Mouse (Mus musculus): Measurements from ENCODE around the gene Efhc2. TPM values are rescaled to one million over a fixed set of nuclear protein-coding genes. Genes with fewer than 3 reads are reported as not detected.

Efhc2 gene
- polyA plus RNA-seq, 1 experiment from 2014 or later, result 0.46 TPM

GRCm38 (mm10) chrX:17175748-17176147 is 143.4 kb downstream of the Efhc2 start:
- Histone ChIP-seq H3K9me3 (replicated peaks; ENCODE audit: low read length) (no peaks in the 10 kb centered on the region), H3K27me3 (ENCODE audit: insufficient read depth, low read length) (no peaks in the 10 kb centered on the region), H3K4me3 (replicated peaks; ENCODE audit: low read depth, low read length) (no peak overlapping the region), H3K27ac (no peak overlapping the region), H3K4me2 (ENCODE audit: low read length) (no peak overlapping the region), H3K4me1 (replicated peaks; ENCODE audit: insufficient read depth, low read length) (no peaks in the 10 kb centered on the region), H3K9ac (ENCODE audit: low read depth, low read length) (no peak overlapping the region), H3K36me3 (ENCODE audit: insufficient read depth, low read length) (no peaks in the 10 kb centered on the region)
- DNase-seq (ENCODE audit: low spot score) (no peak), ATAC-seq (replicated peaks; ENCODE audit: low FRiP score, low read depth) (no peak)
- TF ChIP-seq CTCF (IDR thresholded peaks at IDR 0.05; ENCODE audit: low read depth), result no peak
- 66% methylated on average over 3 of the region's 3 CpGs for WGBS

- TF ChIP-seq CTCF (IDR thresholded peaks at IDR 0.05; ENCODE audit: low read depth), result no peak; the same call in 1 of the 2 replicates
- Histone ChIP-seq H3K27ac (no peak overlapping the region), H3K9me3 (replicated peaks; ENCODE audit: low read length) (no peaks in the 10 kb centered on the region), H3K27me3 (ENCODE audit: insufficient read depth, low read length) (no peaks in the 10 kb centered on the region), H3K9ac (ENCODE audit: low read depth, low read length) (no peak overlapping the region), H3K4me2 (ENCODE audit: low read length) (no peak overlapping the region), H3K4me1 (replicated peaks; ENCODE audit: insufficient read depth, low read length) (no peaks in the 10 kb centered on the region), H3K4me3 (replicated peaks; ENCODE audit: low read depth, low read length) (no peak overlapping the region), H3K36me3 (ENCODE audit: insufficient read depth, low read length) (no peaks in the 10 kb centered on the region)
- 66% methylated on average over 1 of the region's 1 CpGs for WGBS
- DNase-seq (ENCODE audit: low spot score) (no peak), ATAC-seq (replicated peaks; ENCODE audit: low FRiP score, low read depth) (no peak)
These were observed 153.5 kb downstream of the Efhc2 start for GRCm38 (mm10) chrX:17165638-17166037.
